Mouse (Mus musculus): ENCODE results near the gene Srrt. TPM values are rescaled to one million over a fixed set of nuclear protein-coding genes. Genes with fewer than 3 reads are reported as not detected.
A peak's percentile ranks its signal among the peaks of the same experiment; 100 is the strongest.

Srrt gene
- total and polyA plus RNA-seq, 2 experiments from 2014 or later = 57.0 to 98.9 TPM

GRCm38 (mm10) chr5:137315084-137315903 is 7.8 kb upstream of the Srrt start:
- H3K9ac ChIP-seq (replicated peaks; ENCODE audit: low read length) = no peak overlapping the region
- no peak for ATAC-seq
- no peaks in the 10 kb centered on the region for H3K9me3 ChIP-seq (ENCODE audit: low read length)
- no peak overlapping the region; the same call in 1 of the 2 replicates for H3K27ac ChIP-seq
- peaks cover 23% of the 10 kb centered on the region; the same call in 1 of the 2 replicates for H3K36me3 ChIP-seq (ENCODE audit: insufficient read depth, low read length)
- peak; percentile 50 for TF ChIP-seq CTCF (IDR thresholded peaks at IDR 0.05; ENCODE audit: low read depth)
- no peak for DNase-seq (ENCODE audit: low spot score)
- no peaks in the 10 kb centered on the region for H3K4me1 ChIP-seq (ENCODE audit: insufficient read depth, low read length)
- WGBS = 45% methylated on average over 30 of the region's 30 CpGs
- no peak overlapping the region for H3K4me3 ChIP-seq (ENCODE audit: low read length)
- H3K27me3 ChIP-seq (ENCODE audit: insufficient read depth, low read length) = no peaks in the 10 kb centered on the region
- no peak overlapping the region for H3K4me2 ChIP-seq (ENCODE audit: low read depth, low read length)

- Histone ChIP-seq H3K36me3 (ENCODE audit: insufficient read depth, low read length) (peaks cover 26% of the 10 kb centered on the region; the same call in 1 of the 2 replicates), H3K9ac (replicated peaks; ENCODE audit: low read length) (peak within 1 kb of the TSS; percentile 49), H3K27me3 (ENCODE audit: insufficient read depth, low read length) (no peaks in the 10 kb centered on the region), H3K9me3 (ENCODE audit: low read length) (no peaks in the 10 kb centered on the region), H3K4me2 (ENCODE audit: low read depth, low read length) (peak within 1 kb of the TSS; percentile 63), H3K4me3 (ENCODE audit: low read length) (peak within 1 kb of the TSS; percentile 33), H3K4me1 (ENCODE audit: insufficient read depth, low read length) (no peaks in the 10 kb centered on the region), H3K27ac (peak within 1 kb of the TSS; percentile 55; the same call in 1 of the 2 replicates)
- peak; percentile 87 for ATAC-seq
- TF ChIP-seq CTCF (IDR thresholded peaks at IDR 0.05; ENCODE audit: low read depth) = no peak; the same call in 1 of the 2 replicates
- WGBS = 18% methylated on average over 30 of the region's 30 CpGs
- peak; percentile 83 for DNase-seq (ENCODE audit: low spot score)
Measured at GRCm38 (mm10) chr5:137314193-137315083, 7.0 kb upstream of the Srrt start, which contains the start of gene Trip6. Gene Trip6 (minus strand): TSS chr5:137314404.

- DNase-seq (ENCODE audit: low spot score) (no peak), ATAC-seq (peak; percentile 60)
- peak overlapping the region; percentile 63 for H3K4me2 ChIP-seq (ENCODE audit: low read depth, low read length)
- H3K9ac ChIP-seq (replicated peaks; ENCODE audit: low read length) = peak overlapping the region; percentile 49
- TF ChIP-seq CTCF (IDR thresholded peaks at IDR 0.05; ENCODE audit: low read depth) = no peak
- peak overlapping the region; percentile 55; the same call in 1 of the 2 replicates for H3K27ac ChIP-seq
- no peaks in the 10 kb centered on the region for H3K27me3 ChIP-seq (ENCODE audit: insufficient read depth, low read length)
- H3K4me1 ChIP-seq (ENCODE audit: insufficient read depth, low read length) = no peaks in the 10 kb centered on the region
- 3% methylated on average over 22 of the region's 22 CpGs for WGBS
- peaks cover 24% of the 10 kb centered on the region; the same call in 1 of the 2 replicates for H3K36me3 ChIP-seq (ENCODE audit: insufficient read depth, low read length)
- peak overlapping the region; percentile 33 for H3K4me3 ChIP-seq (ENCODE audit: low read length)
- no peaks in the 10 kb centered on the region for H3K9me3 ChIP-seq (ENCODE audit: low read length)
Measured at GRCm38 (mm10) chr5:137313466-137314192, 6.2 kb upstream of the Srrt start.

- H3K4me2 ChIP-seq (ENCODE audit: low read depth, low read length) = peak overlapping the region; percentile 60
- 0 out of 2 replicates have a peak, but pooled peaks have one; percentile 34 for TF ChIP-seq CTCF (IDR thresholded peaks at IDR 0.05; ENCODE audit: low read depth)
- WGBS = 95% methylated on average over 4 of the region's 4 CpGs
- H3K9ac ChIP-seq (replicated peaks; ENCODE audit: low read length) = peak overlapping the region; percentile 92
- DNase-seq (ENCODE audit: low spot score) = no peak
- ATAC-seq = no peak
- H3K4me3 ChIP-seq (ENCODE audit: low read length) = peak overlapping the region; percentile 74
- no peaks in the 10 kb centered on the region for H3K27me3 ChIP-seq (ENCODE audit: insufficient read depth, low read length)
- H3K36me3 ChIP-seq (ENCODE audit: insufficient read depth, low read length) = peaks cover 17% of the 10 kb centered on the region; the same call in 1 of the 2 replicates
- H3K9me3 ChIP-seq (ENCODE audit: low read length) = no peaks in the 10 kb centered on the region
- H3K27ac ChIP-seq = peak overlapping the region; percentile 97
- H3K4me1 ChIP-seq (ENCODE audit: insufficient read depth, low read length) = peaks cover 24% of the 10 kb centered on the region
Measured at GRCm38 (mm10) chr5:137308356-137308755, 882 bp upstream of the Srrt start.

- ATAC-seq (no peak), DNase-seq (ENCODE audit: low spot score) (no peak)
- 12% methylated on average over 12 of the region's 12 CpGs for WGBS
- Histone ChIP-seq H3K36me3 (ENCODE audit: insufficient read depth, low read length) (peaks cover 35% of the 10 kb centered on the region), H3K4me3 (ENCODE audit: low read length) (peak overlapping the region; percentile 74), H3K27me3 (ENCODE audit: insufficient read depth, low read length) (no peaks in the 10 kb centered on the region), H3K9ac (replicated peaks; ENCODE audit: low read length) (peak overlapping the region; percentile 92), H3K27ac (peak overlapping the region; percentile 97), H3K4me2 (ENCODE audit: low read depth, low read length) (peak overlapping the region; percentile 60), H3K4me1 (ENCODE audit: insufficient read depth, low read length) (peaks cover 24% of the 10 kb centered on the region), H3K9me3 (ENCODE audit: low read length) (no peaks in the 10 kb centered on the region)
- TF ChIP-seq CTCF (IDR thresholded peaks at IDR 0.05; ENCODE audit: low read depth) = no peak
Measured at GRCm38 (mm10) chr5:137306439-137307005, 952 bp downstream of the Srrt start.
